Mouse (Mus musculus) CH12.LX (cell line): ENCODE measurements around the gene Plekhm3. TPM values are rescaled to one million over a fixed set of nuclear protein-coding genes. Genes with fewer than 3 reads are reported as not detected.

Experiments
- DNase-seq: peaks from one replicate; pipeline ENCODE4 v3.0.0-alpha.2; 2013; ENCODE audit errors: extremely low read depth
- H3K27ac ChIP-seq: 2 replicates; pipeline ENCODE4 v1.5.1; 2012; ENCODE audit warnings: low read depth, mild to moderate bottlenecking, control low read depth, moderate library complexity; ENCODE audit not compliant: insufficient read depth
- H3K27me3 ChIP-seq: replicated peaks from 2 replicates; pipeline ENCODE3; 2012; ENCODE audit warnings: inconsistent platforms
- H3K36me3 ChIP-seq, 2 experiments: replicated peaks in 1 of 2; 2 replicates each; pipeline versions ENCODE3 to v1.6.1; 2012; ENCODE audit warnings: inconsistent platforms in 1 of 2, low read length in 1 of 2, mild to moderate bottlenecking in 1 of 2, mixed read lengths in 1 of 2, moderate library complexity in 1 of 2; ENCODE audit not compliant: control insufficient read depth in 1 of 2, insufficient read depth in 1 of 2
- H3K4me1 ChIP-seq, 2 experiments: 2 replicates each; pipeline ENCODE4 v1.6.1; 2012; ENCODE audit warnings: inconsistent platforms in 1 of 2, moderate library complexity in 1 of 2; ENCODE audit not compliant: insufficient read depth in 2 of 2, control insufficient read depth in 1 of 2
- H3K4me2 ChIP-seq: 2 replicates; pipeline ENCODE4 v1.6.1; 2012; ENCODE audit warnings: low read depth, mild to moderate bottlenecking, control low read depth; ENCODE audit not compliant: poor library complexity, insufficient read depth, severe bottlenecking
- H3K4me3 ChIP-seq, 3 experiments: fragments of 150-350 bp in 1 of 3; sonication (generic) in 1 of 3; replicated peaks in 1 of 3; 2 replicates each; pipeline versions ENCODE3 to v1.5.1; 2011 to 2012; ENCODE audit warnings: low read depth in 2 of 3, low read length in 2 of 3, mild to moderate bottlenecking in 2 of 3, moderate library complexity in 2 of 3, control low read depth in 1 of 3, improper control_type of control experiment in 1 of 3, inconsistent platforms in 1 of 3, mixed read lengths in 1 of 3; ENCODE audit not compliant: poor library complexity in 1 of 3
- H3K79me2 ChIP-seq: replicated peaks from 2 replicates; pipeline ENCODE4 v1.6.1; 2012; ENCODE audit warnings: mild to moderate bottlenecking, moderate library complexity; ENCODE audit not compliant: control insufficient read depth, poor library complexity, insufficient read depth, severe bottlenecking; ENCODE audit errors: extremely low read depth
- H3K9ac ChIP-seq: 2 replicates; pipeline ENCODE4 v1.6.1; 2012; ENCODE audit warnings: low read depth, mild to moderate bottlenecking, control low read depth, moderate library complexity; ENCODE audit not compliant: insufficient read depth
- H3K9me3 ChIP-seq: replicated peaks from 2 replicates; pipeline ENCODE3; 2012; ENCODE audit warnings: low read length, inconsistent platforms, mixed read lengths
- BHLHE40 ChIP-seq: IDR thresholded peaks from 2 replicates; pipeline ENCODE4 v1.6.1; 2011; ENCODE audit warnings: mild to moderate bottlenecking, low read depth, low read length, improper control_type of control experiment
- CHD2 ChIP-seq: IDR thresholded peaks from 2 replicates; pipeline ENCODE4 v1.6.1; 2011; ENCODE audit warnings: low read length, improper control_type of control experiment
- EP300 ChIP-seq: IDR thresholded peaks from 2 replicates; pipeline ENCODE4 v1.6.1; 2011; ENCODE audit warnings: low read length, improper control_type of control experiment
- HCFC1 ChIP-seq: IDR thresholded peaks from 2 replicates; pipeline ENCODE4 v1.6.1; 2012; ENCODE audit warnings: low read depth, mild to moderate bottlenecking, inconsistent platforms, low read length, improper control_type of control experiment
- JUN ChIP-seq: IDR thresholded peaks from 2 replicates; pipeline ENCODE4 v1.6.1; 2011; ENCODE audit warnings: low read depth, mild to moderate bottlenecking, low read length, improper control_type of control experiment, moderate library complexity; ENCODE audit not compliant: insufficient read depth
- JUND ChIP-seq: conservative IDR thresholded peaks from 2 replicates; pipeline ENCODE4 v1.6.1; 2011; ENCODE audit warnings: low read depth, low read length, improper control_type of control experiment
- MAFK ChIP-seq: IDR thresholded peaks from 2 replicates; pipeline ENCODE4 v1.6.1; 2011; ENCODE audit warnings: low read length, improper control_type of control experiment; ENCODE audit not compliant: insufficient replicate concordance
- MAX ChIP-seq: IDR thresholded peaks from 2 replicates; pipeline ENCODE4 v1.6.1; 2011; ENCODE audit warnings: low read length, improper control_type of control experiment
- MAZ ChIP-seq: IDR thresholded peaks from 2 replicates; pipeline ENCODE4 v1.6.1; 2012; ENCODE audit warnings: low read depth, mild to moderate bottlenecking, inconsistent platforms, low read length, improper control_type of control experiment, moderate library complexity
- MXI1 ChIP-seq: IDR thresholded peaks from 2 replicates; pipeline ENCODE4 v1.6.1; 2011; ENCODE audit warnings: mild to moderate bottlenecking, low read depth, low read length, improper control_type of control experiment
- NELFE ChIP-seq: IDR thresholded peaks from 2 replicates; pipeline ENCODE4 v1.6.1; 2011; ENCODE audit warnings: low read depth, low read length, improper control_type of control experiment
- NRF1 ChIP-seq: IDR thresholded peaks from 2 replicates; pipeline ENCODE4 v1.6.1; 2014; ENCODE audit warnings: low read depth, mild to moderate bottlenecking, inconsistent platforms, low read length, improper control_type of control experiment, moderate library complexity
- PAX5 ChIP-seq: IDR thresholded peaks from 2 replicates; pipeline ENCODE4 v1.6.1; 2012; ENCODE audit warnings: low read length, inconsistent platforms, mixed read lengths
- POLR2A ChIP-seq: IDR thresholded peaks from 2 replicates; pipeline ENCODE4 v1.6.1; 2011; ENCODE audit warnings: low read depth, mild to moderate bottlenecking, improper control_type of control experiment, low read length
- POLR2AphosphoS2 ChIP-seq: IDR thresholded peaks from 2 replicates; pipeline ENCODE4 v1.6.1; 2011; ENCODE audit warnings: low read depth, low read length, improper control_type of control experiment
- RAD21 ChIP-seq: IDR thresholded peaks from 2 replicates; pipeline ENCODE4 v1.6.1; 2011; ENCODE audit warnings: low read depth, mild to moderate bottlenecking, low read length, improper control_type of control experiment, moderate library complexity
- SMC3 ChIP-seq: IDR thresholded peaks from 2 replicates; pipeline ENCODE4 v1.6.1; 2011; ENCODE audit warnings: low read depth, low read length, improper control_type of control experiment
- TCF12 ChIP-seq: IDR thresholded peaks from 2 replicates; pipeline ENCODE4 v1.6.1; 2014; ENCODE audit warnings: low read depth, mild to moderate bottlenecking, inconsistent platforms, low read length, improper control_type of control experiment
- UBTF ChIP-seq: IDR thresholded peaks from 2 replicates; pipeline ENCODE4 v1.6.1; 2012; ENCODE audit warnings: low read depth, mild to moderate bottlenecking, inconsistent platforms, low read length, improper control_type of control experiment, moderate library complexity
- USF1 ChIP-seq: IDR thresholded peaks from 2 replicates; pipeline ENCODE4 v1.6.1; 2014; ENCODE audit warnings: low read depth, mild to moderate bottlenecking, inconsistent platforms, low read length, improper control_type of control experiment
- ZC3H11A ChIP-seq: IDR thresholded peaks from 2 replicates; pipeline ENCODE4 v1.6.1; 2012; ENCODE audit warnings: low read depth, mild to moderate bottlenecking, inconsistent platforms, low read length, improper control_type of control experiment
- ZKSCAN1 ChIP-seq: IDR thresholded peaks from 2 replicates; pipeline ENCODE4 v1.6.1; 2012; ENCODE audit warnings: low read depth, inconsistent platforms, low read length, improper control_type of control experiment, borderline replicate concordance
- ZMIZ1 ChIP-seq: IDR thresholded peaks from 2 replicates; pipeline ENCODE4 v1.6.1; 2012; ENCODE audit warnings: low read depth, mild to moderate bottlenecking, inconsistent platforms, low read length, improper control_type of control experiment
- ZNF384 ChIP-seq: IDR thresholded peaks from 2 replicates; pipeline ENCODE4 v1.6.1; 2012; ENCODE audit warnings: low read depth, low read length, improper control_type of control experiment, inconsistent platforms
- dilution Hi-C: fragments of 300-500 bp; cut with MboI; formaldehyde crosslinking; loops from 2 replicates; pipeline ENCODE4 v1.14.3; 2020; ENCODE audit warnings: low sequenced_read_pairs; ENCODE audit not compliant: extremely low pct_unique_long_range_greater_than_20kb, extremely low pct_ligation_motif_present
- in situ Hi-C: fragments of 300-500 bp; cut with MboI; formaldehyde crosslinking; loops from 3 replicates; pipeline ENCODE4 v1.14.3; 2019; ENCODE audit warnings: low sequenced_read_pairs, low pct_ligation_motif_present, low pct_unique_long_range_greater_than_20kb, mixed read lengths
- polyA plus RNA-seq: library from polyadenylated mRNA; unstranded; fragments of >175 nt; gene quantifications from 2 replicates; pipeline ENCODE4 v1.2.1, GENCODE M21; 2012; ENCODE audit warnings: low read depth; ENCODE audit not compliant: insufficient read length
- total RNA-seq, 2 experiments: library from RNA; depleted of rRNA; stranded (reverse); fragments of 300-350 nt in 1 of 2; fragments of >200 nt in 1 of 2; gene quantifications; 2 replicates each; pipeline ENCODE4 v1.2.3; 2012 to 2014

The Plekhm3 gene
- total and polyA plus RNA-seq, 3 experiments, result 9.9 to 14.1 (median 13.0) TPM

- TF ChIP-seq CHD2, result no peak
- no peak for TF ChIP-seq HCFC1
- TF ChIP-seq ZMIZ1, result no peak
- no peak for TF ChIP-seq UBTF
- TF ChIP-seq NRF1, result no peak
- no peak for TF ChIP-seq JUN
- TF ChIP-seq ZKSCAN1, result no peak
- TF ChIP-seq PAX5, result no peak
- TF ChIP-seq EP300, result no peak
- no peak overlapping the region for H3K27ac ChIP-seq
- H3K9me3 ChIP-seq, result no peaks in the 10 kb centered on the region
- DNase-seq, result no peak
- no peak overlapping the region for H3K4me2 ChIP-seq
- no peak overlapping the region for H3K4me3 ChIP-seq
- no peak overlapping the region for H3K9ac ChIP-seq
- dilution Hi-C loops (no loop called here), in situ Hi-C loops (no loop called here)
- no peaks in the 10 kb centered on the region for H3K36me3 ChIP-seq
- H3K27me3 ChIP-seq, result no peaks in the 10 kb centered on the region
- peaks cover 5 to 6% of the 10 kb centered on the region in 2 experiments; a peak in 3 of 4 replicates for H3K4me1 ChIP-seq
- H3K79me2 ChIP-seq, result no peaks in the 10 kb centered on the region
These were observed 183.3 kb downstream of the Plekhm3 start for GRCm38 (mm10) chr1:64773305-64773704.

DNA sequence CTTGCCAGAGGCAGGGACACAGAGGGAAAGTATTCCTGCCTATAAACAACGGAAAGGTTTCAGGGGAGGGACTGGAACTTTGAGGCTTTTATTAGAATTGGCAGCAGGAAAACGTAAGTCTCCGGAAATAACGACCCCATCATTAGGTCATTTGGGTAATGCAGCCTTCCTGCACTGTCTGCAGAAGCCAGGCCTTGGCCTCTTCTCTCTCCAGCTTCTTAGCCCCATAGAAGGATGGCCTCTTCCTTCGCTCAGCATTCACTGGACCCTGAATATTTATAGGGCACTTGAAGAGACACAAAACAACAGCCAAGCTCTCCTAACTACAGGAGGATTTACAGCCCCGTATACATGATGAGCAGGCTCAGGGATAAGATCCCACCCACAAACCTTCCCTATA is 186.5 kb downstream of the Plekhm3 start:
- H3K27ac ChIP-seq, result no peak overlapping the region
- H3K9ac ChIP-seq, result no peak overlapping the region
- no peaks in the 10 kb centered on the region for H3K79me2 ChIP-seq
- H3K4me2 ChIP-seq, result no peak overlapping the region
- DNase-seq, result no peak
- H3K27me3 ChIP-seq, result no peaks in the 10 kb centered on the region
- H3K4me1 ChIP-seq, result no peaks in the 10 kb centered on the region
- H3K36me3 ChIP-seq, result no peaks in the 10 kb centered on the region
- H3K4me3 ChIP-seq, result no peak overlapping the region
- no peaks in the 10 kb centered on the region for H3K9me3 ChIP-seq
- no peak for TF ChIP-seq TCF12
- TF ChIP-seq MXI1, result no peak
- dilution Hi-C loops (no loop called here), in situ Hi-C loops (no loop called here)

DNA sequence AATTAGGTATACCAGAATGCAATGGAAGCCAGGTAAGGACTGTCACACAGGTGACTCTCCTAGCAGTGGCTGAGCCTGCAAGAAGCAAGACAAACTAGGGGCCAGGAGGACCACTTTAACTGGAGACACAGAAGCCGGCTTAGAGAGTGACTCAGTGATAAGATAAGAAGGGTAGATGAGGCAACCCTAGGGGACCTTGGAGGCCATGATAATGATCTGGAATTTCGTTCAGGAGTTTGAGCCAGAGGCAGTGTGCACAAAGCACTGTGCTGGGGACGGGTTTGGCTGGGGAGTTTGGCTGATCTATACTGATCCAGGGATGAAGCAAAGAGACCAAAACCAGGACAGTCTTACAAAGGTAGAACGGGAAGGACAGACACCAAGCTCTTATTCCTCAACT is 195.0 kb downstream of the Plekhm3 start:
- H3K9ac ChIP-seq, result no peak overlapping the region
- in situ Hi-C loops, result no loop called here
- no peak overlapping the region for H3K4me2 ChIP-seq
- DNase-seq, result no peak
- no peaks in the 10 kb centered on the region for H3K4me1 ChIP-seq
- H3K9me3 ChIP-seq, result peaks cover 2% of the 10 kb centered on the region
- H3K27me3 ChIP-seq, result peaks cover 2% of the 10 kb centered on the region
- H3K27ac ChIP-seq, result no peak overlapping the region
- dilution Hi-C loops, result no loop called here
- no peaks in the 10 kb centered on the region for H3K36me3 ChIP-seq
- TF ChIP-seq POLR2AphosphoS2, result no peak
- no peak for TF ChIP-seq SMC3
- TF ChIP-seq JUND, result no peak
- no peak for TF ChIP-seq ZNF384
- no peak for TF ChIP-seq TCF12
- TF ChIP-seq ZKSCAN1, result no peak
- no peak for TF ChIP-seq UBTF
- no peak for TF ChIP-seq RAD21
- TF ChIP-seq MAX, result no peak
- TF ChIP-seq ZC3H11A, result no peak
- no peak for TF ChIP-seq USF1
- TF ChIP-seq MXI1, result no peak
- no peak for TF ChIP-seq BHLHE40
- TF ChIP-seq NELFE, result no peak
- no peak for TF ChIP-seq JUN
- TF ChIP-seq POLR2A, result no peak
- no peak for TF ChIP-seq PAX5
- TF ChIP-seq MAFK, result no peak
- no peak for TF ChIP-seq MAZ
- TF ChIP-seq, all 38 proteins: peak for 0
- Histone ChIP-seq H3K4me3 (no peak overlapping the region), H3K79me2 (no peaks in the 10 kb centered on the region)
